14 mouse cellular contexts compared by ENCODE assay signal in the genomic region with DNA sequence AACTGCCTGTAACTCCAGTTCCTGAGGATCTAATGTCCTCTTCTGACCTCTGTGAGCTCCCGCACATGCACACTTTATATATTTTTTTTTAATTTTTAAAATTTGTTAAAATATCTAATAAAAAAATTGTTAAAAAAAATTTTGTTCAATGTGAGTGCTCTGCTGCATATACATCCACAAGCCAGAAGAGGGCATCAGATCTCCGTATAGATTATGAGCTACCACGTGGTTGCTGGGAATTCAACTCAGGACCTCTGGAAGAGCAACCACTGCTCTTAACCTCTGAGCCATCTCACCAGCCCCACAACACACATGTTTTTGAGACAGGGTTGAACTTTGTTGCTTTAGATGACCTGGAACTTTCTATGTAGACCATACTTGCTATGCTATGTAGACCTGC. TPM values are rescaled to one million over a fixed set of nuclear protein-coding genes. Genes with fewer than 3 reads are reported as not detected.
DNase-seq lines count a peak whose midpoint lies in the region; ATAC-seq and TF ChIP-seq lines count a peak whose summit lies in the region.
"Had no signal": no experiment of that assay in that cellular context is flagged by ENCODE, and none has a peak within 500 bp of the region (broad histone marks: within the 10 kb centered on the region; RNA-seq: fewer than 3 reads in every experiment).

No protein-coding gene starts in this region.

- no peaks in the 10 kb centered on the region for H3K36me3 ChIP-seq in embryonic facial prominence, embryonic 11.5 days (replicated peaks; ENCODE audit: control insufficient read depth, insufficient read depth, low read depth, low read length)
- H3K36me3 ChIP-seq in embryonic facial prominence, embryonic 10.5 days (replicated peaks): no peaks in the 10 kb centered on the region
- H3K36me3 ChIP-seq in lung, embryonic 14.5 days (ENCODE audit: insufficient read depth): no peaks in the 10 kb centered on the region
- H3K36me3 ChIP-seq: limb, embryonic 15.5 days; midbrain, embryonic 12.5 days had no signal

- peak; percentile 20 for DNase-seq in embryonic facial prominence, embryonic 11.5 days (ENCODE audit: low spot score)
- DNase-seq in embryonic facial prominence, embryonic 10.5 days (ENCODE audit: low spot score): no peak
- DNase-seq in lung, embryonic 14.5 days: peak; percentile 51
- DNase-seq in lung, postnatal 10 days: no peak
- DNase-seq in ZHBTc4 (ENCODE audit: low read depth, low spot score): peak; percentile 67
- peak; percentile 42 for DNase-seq in retina, postnatal 1 day
- no peak for DNase-seq in thymus, postnatal 14 days
- DNase-seq in natural killer cell, adult 2 months (ENCODE audit: low spot score in 2 of 2): no peak
- DNase-seq: adrenal gland, adult 8-10 months; cerebellum, adult 18-20 months; kidney, adult 11 months; thymus, postnatal 36 days had no signal

- no peak overlapping the region for H3K9ac ChIP-seq in embryonic facial prominence, embryonic 11.5 days (replicated peaks; ENCODE audit: low read length)
- no peak overlapping the region for H3K9ac ChIP-seq in lung, embryonic 14.5 days
- H3K9ac ChIP-seq: limb, embryonic 15.5 days; midbrain, embryonic 12.5 days had no signal

- 20% methylated on average over 3 of the region's 3 CpGs for WGBS in embryonic facial prominence, embryonic 11.5 days
- 13% methylated on average over 3 of the region's 3 CpGs for WGBS in embryonic facial prominence, embryonic 10.5 days
- 19% methylated on average over 3 of the region's 3 CpGs for whole genome bisulfite sequencing in lung, embryonic 14.5 days

- no peak for ATAC-seq in embryonic facial prominence, embryonic 11.5 days (replicated peaks; ENCODE audit: insufficient number of reproducible peaks, low FRiP score, low TSS enrichment, low read depth)
- ATAC-seq in lung, embryonic 14.5 days (ENCODE audit: insufficient read depth): no peak

- peak; percentile 34; the same call in 1 of the 2 replicates for TF ChIP-seq CTCF in lung, embryonic 14.5 days (IDR thresholded peaks at IDR 0.05; ENCODE audit: low read depth)

- H3K4me1 ChIP-seq in embryonic facial prominence, embryonic 11.5 days (ENCODE audit: control insufficient read depth, insufficient read depth, low read length): no peaks in the 10 kb centered on the region
- peaks cover 9% of the 10 kb centered on the region for H3K4me1 ChIP-seq in embryonic facial prominence, embryonic 10.5 days
- H3K4me1 ChIP-seq in lung, embryonic 14.5 days (ENCODE audit: insufficient read depth): no peaks in the 10 kb centered on the region
- H3K4me1 ChIP-seq: limb, embryonic 15.5 days; midbrain, embryonic 12.5 days had no signal

- no peaks in the 10 kb centered on the region for H3K27me3 ChIP-seq in embryonic facial prominence, embryonic 11.5 days (ENCODE audit: control insufficient read depth, insufficient read depth, low read length)
- no peaks in the 10 kb centered on the region for H3K27me3 ChIP-seq in embryonic facial prominence, embryonic 10.5 days (replicated peaks; ENCODE audit: low read depth, poor library complexity, severe bottlenecking)
- H3K27me3 ChIP-seq in lung, embryonic 14.5 days (ENCODE audit: insufficient read depth, low read length): no peaks in the 10 kb centered on the region
- H3K27me3 ChIP-seq: limb, embryonic 15.5 days; midbrain, embryonic 12.5 days had no signal

- no peak overlapping the region for H3K4me2 ChIP-seq in embryonic facial prominence, embryonic 11.5 days (ENCODE audit: low read depth, low read length)
- H3K4me2 ChIP-seq in lung, embryonic 14.5 days: no peak overlapping the region
- H3K4me2 ChIP-seq: limb, embryonic 15.5 days; midbrain, embryonic 12.5 days had no signal

- no peak overlapping the region for H3K4me3 ChIP-seq in embryonic facial prominence, embryonic 11.5 days (ENCODE audit: low read depth, low read length)
- no peak overlapping the region for H3K4me3 ChIP-seq in embryonic facial prominence, embryonic 10.5 days
- no peak overlapping the region for H3K4me3 ChIP-seq in lung, embryonic 14.5 days (ENCODE audit: low read depth, low read length)
- H3K4me3 ChIP-seq: limb, embryonic 15.5 days; midbrain, embryonic 12.5 days had no signal

- no peaks in the 10 kb centered on the region for H3K9me3 ChIP-seq in embryonic facial prominence, embryonic 11.5 days (replicated peaks; ENCODE audit: control insufficient read depth, low read length)
- no peaks in the 10 kb centered on the region for H3K9me3 ChIP-seq in embryonic facial prominence, embryonic 10.5 days
- H3K9me3 ChIP-seq in lung, embryonic 14.5 days (ENCODE audit: low read depth, low read length): no peaks in the 10 kb centered on the region
- H3K9me3 ChIP-seq: limb, embryonic 15.5 days; midbrain, embryonic 12.5 days had no signal

- H3K27ac ChIP-seq in embryonic facial prominence, embryonic 11.5 days (replicated peaks; ENCODE audit: low read depth, low read length): no peak overlapping the region
- H3K27ac ChIP-seq in embryonic facial prominence, embryonic 10.5 days (replicated peaks): no peak overlapping the region
- H3K27ac ChIP-seq in lung, embryonic 14.5 days (ENCODE audit: low read depth): no peak overlapping the region
- H3K27ac ChIP-seq: limb, embryonic 15.5 days; midbrain, embryonic 12.5 days had no signal

RNA-seq across cellular contexts. Expression of gene Rapsn, which starts 2.4 kb away (rescaled TPM):
- 3.5 and 4.5 TPM in 2 replicates for polyA plus RNA-seq in embryonic facial prominence, embryonic 11.5 days (2014; fragmentation: Nextera tagmentation; extraction: Ambion mirVana)
- polyA plus RNA-seq in embryonic facial prominence, embryonic 10.5 days (2016; fragmentation: Nextera tagmentation; extraction: Ambion mirVana): 1.2 and 1.9 TPM in 2 replicates
- 1.5 and 1.6 TPM in 2 replicates for polyA plus RNA-seq in lung, embryonic 14.5 days (2014; fragmentation: Nextera tagmentation; extraction: Ambion mirVana)

RNA-seq across cellular contexts. Expression of gene Psmc3, which starts 20.8 kb away (rescaled TPM):
- polyA plus RNA-seq in embryonic facial prominence, embryonic 11.5 days (2014; fragmentation: Nextera tagmentation; extraction: Ambion mirVana): 388 and 406 TPM in 2 replicates
- 371 and 378 TPM in 2 replicates for polyA plus RNA-seq in embryonic facial prominence, embryonic 10.5 days (2016; fragmentation: Nextera tagmentation; extraction: Ambion mirVana)
- 300 and 322 TPM in 2 replicates for polyA plus RNA-seq in lung, embryonic 14.5 days (2014; fragmentation: Nextera tagmentation; extraction: Ambion mirVana)

RNA-seq across cellular contexts. Expression of gene Slc39a13, which starts 37.2 kb away (rescaled TPM):
- 22.0 and 22.1 TPM in 2 replicates for polyA plus RNA-seq in embryonic facial prominence, embryonic 11.5 days (2014; fragmentation: Nextera tagmentation; extraction: Ambion mirVana)
- 20.3 and 24.2 TPM in 2 replicates for polyA plus RNA-seq in embryonic facial prominence, embryonic 10.5 days (2016; fragmentation: Nextera tagmentation; extraction: Ambion mirVana)
- polyA plus RNA-seq in lung, embryonic 14.5 days (2014; fragmentation: Nextera tagmentation; extraction: Ambion mirVana): 29.0 and 33.3 TPM in 2 replicates

RNA-seq across cellular contexts. Expression of gene Spi1, which starts 49.2 kb away (rescaled TPM):
- polyA plus RNA-seq in embryonic facial prominence, embryonic 11.5 days (2014; fragmentation: Nextera tagmentation; extraction: Ambion mirVana): 3.0 and 3.6 TPM in 2 replicates
- polyA plus RNA-seq in embryonic facial prominence, embryonic 10.5 days (2016; fragmentation: Nextera tagmentation; extraction: Ambion mirVana): 2.3 and 2.8 TPM in 2 replicates
- 6.2 TPM in 2 replicates for polyA plus RNA-seq in lung, embryonic 14.5 days (2014; fragmentation: Nextera tagmentation; extraction: Ambion mirVana)

Comparison
In these comparisons a context has a peak if more than half of its experiments do, and no peak if none do; other contexts are left out.
1. DNase-seq: peak in embryonic facial prominence, embryonic 11.5 days (single experiment), lung, embryonic 14.5 days (single experiment), ZHBTc4 (single experiment) and retina, postnatal 1 day (single experiment); none in embryonic facial prominence, embryonic 10.5 days (single experiment), lung, postnatal 10 days (single experiment), thymus, postnatal 14 days (single experiment) and natural killer cell, adult 2 months (0 of 2).